Mouse (Mus musculus): ENCODE data around the gene Tulp1. TPM values are rescaled to one million over a fixed set of nuclear protein-coding genes. Genes with fewer than 3 reads are reported as not detected.

Gene Tulp1
- polyA plus RNA-seq, 1 experiment: 0.34 TPM

DNA sequence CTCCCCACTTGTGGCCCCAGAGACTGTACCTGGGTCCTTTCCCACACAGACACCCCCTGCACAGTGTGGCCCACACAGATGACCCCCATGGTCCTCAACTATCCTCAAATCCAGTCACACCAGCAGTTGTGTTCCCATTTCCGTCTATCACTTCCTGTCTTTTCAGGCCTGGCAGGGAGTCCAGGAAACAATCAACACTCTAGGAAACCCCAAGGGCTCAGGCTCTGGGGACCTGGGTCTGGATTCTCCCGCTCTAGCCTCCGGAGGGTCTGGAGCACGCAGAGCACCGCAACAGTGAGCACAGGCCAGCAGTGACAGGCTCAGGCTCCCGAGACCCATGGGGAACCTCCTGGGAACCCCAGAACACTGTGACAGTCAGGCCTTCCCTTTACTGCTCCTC is 16.8 kb downstream of the Tulp1 start:
- H3K4me1 ChIP-seq (ENCODE audit: control insufficient read depth, insufficient read depth, insufficient read length, low read length): peaks cover 22% of the 10 kb centered on the region
- TF ChIP-seq CTCF (IDR thresholded peaks at IDR 0.05; ENCODE audit: extremely low read depth, insufficient read length, insufficient replicate concordance, low read depth, low read length): no peak
- TF ChIP-seq POLR2A (IDR thresholded peaks at IDR 0.05; ENCODE audit: low read depth, low read length): no peak
- peak overlapping the region; percentile 19; the same call in 1 of the 2 replicates for H3K27ac ChIP-seq (ENCODE audit: insufficient read depth, low read depth, low read length)
- peaks cover 6% of the 10 kb centered on the region for H3K27me3 ChIP-seq (ENCODE audit: control insufficient read depth, insufficient read depth, low read length)
- 43% methylated on average over 6 of the region's 6 CpGs for WGBS
- H3K36me3 ChIP-seq (ENCODE audit: control insufficient read depth, insufficient read depth, low read length): no peaks in the 10 kb centered on the region
- peak overlapping the region; percentile 35 for H3K4me3 ChIP-seq (ENCODE audit: low read depth, low read length)

DNA sequence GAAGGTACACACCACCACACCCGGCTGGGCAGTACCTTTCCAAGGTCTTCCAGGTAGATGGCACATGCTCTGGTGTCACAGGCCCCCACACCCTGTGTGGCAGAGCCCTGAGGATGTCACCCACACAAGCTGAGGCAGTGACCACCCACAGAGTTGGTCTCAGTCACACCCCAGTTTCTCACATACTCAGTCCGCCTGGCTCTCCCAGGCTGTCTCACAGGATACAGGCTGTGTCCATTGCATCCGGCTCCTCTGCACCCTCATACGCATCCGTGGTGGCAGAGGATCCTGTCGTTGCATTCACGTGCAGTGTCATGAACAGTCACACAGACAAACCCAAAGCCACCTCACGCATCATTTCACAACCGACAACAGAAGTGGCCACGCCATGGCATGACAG is 17.7 kb downstream of the Tulp1 start:
- H3K27ac ChIP-seq (ENCODE audit: insufficient read depth, low read depth, low read length): no peak overlapping the region
- WGBS: 78% methylated on average over 10 of the region's 10 CpGs
- TF ChIP-seq CTCF (IDR thresholded peaks at IDR 0.05; ENCODE audit: extremely low read depth, insufficient read length, insufficient replicate concordance, low read depth, low read length) (no peak), POLR2A (IDR thresholded peaks at IDR 0.05; ENCODE audit: low read depth, low read length) (no peak)
- H3K4me3 ChIP-seq (ENCODE audit: low read depth, low read length): no peak overlapping the region
- no peaks in the 10 kb centered on the region for H3K36me3 ChIP-seq (ENCODE audit: control insufficient read depth, insufficient read depth, low read length)
- H3K27me3 ChIP-seq (ENCODE audit: control insufficient read depth, insufficient read depth, low read length): peaks cover 6% of the 10 kb centered on the region
- H3K4me1 ChIP-seq (ENCODE audit: control insufficient read depth, insufficient read depth, insufficient read length, low read length): peaks cover 27% of the 10 kb centered on the region

DNA sequence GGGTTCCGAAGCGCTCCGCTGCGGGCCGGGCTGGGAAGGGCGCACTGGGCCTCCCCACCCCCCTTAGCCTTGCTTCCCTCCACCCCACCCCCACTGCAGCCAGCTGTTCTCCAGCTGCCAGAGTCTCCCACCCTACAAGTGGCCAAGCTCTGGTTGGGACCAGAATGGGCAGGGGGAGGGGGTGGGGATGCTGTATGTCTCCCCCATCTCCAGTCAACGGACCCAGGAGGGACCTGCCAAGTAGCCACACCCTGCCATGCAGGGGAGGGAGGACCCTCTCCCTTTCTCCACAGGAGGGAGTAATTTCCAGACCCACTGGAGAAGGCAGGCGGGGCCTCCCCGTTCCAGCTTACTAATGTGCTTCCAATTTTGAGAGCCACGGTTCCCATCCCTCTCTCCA is 19.1 kb downstream of the Tulp1 start:
- H3K36me3 ChIP-seq (ENCODE audit: control insufficient read depth, insufficient read depth, low read length): no peaks in the 10 kb centered on the region
- TF ChIP-seq CTCF (IDR thresholded peaks at IDR 0.05; ENCODE audit: extremely low read depth, insufficient read length, insufficient replicate concordance, low read depth, low read length): no peak
- no peak for TF ChIP-seq POLR2A (IDR thresholded peaks at IDR 0.05; ENCODE audit: low read depth, low read length)
- peak overlapping the region; percentile 14; the same call in 1 of the 2 replicates for H3K4me3 ChIP-seq (ENCODE audit: low read depth, low read length)
- H3K27me3 ChIP-seq (ENCODE audit: control insufficient read depth, insufficient read depth, low read length): no peaks in the 10 kb centered on the region
- 70% methylated on average over 10 of the region's 10 CpGs for WGBS
- peaks cover 25% of the 10 kb centered on the region for H3K4me1 ChIP-seq (ENCODE audit: control insufficient read depth, insufficient read depth, insufficient read length, low read length)
- peak overlapping the region; percentile 78 for H3K27ac ChIP-seq (ENCODE audit: insufficient read depth, low read depth, low read length)

DNA sequence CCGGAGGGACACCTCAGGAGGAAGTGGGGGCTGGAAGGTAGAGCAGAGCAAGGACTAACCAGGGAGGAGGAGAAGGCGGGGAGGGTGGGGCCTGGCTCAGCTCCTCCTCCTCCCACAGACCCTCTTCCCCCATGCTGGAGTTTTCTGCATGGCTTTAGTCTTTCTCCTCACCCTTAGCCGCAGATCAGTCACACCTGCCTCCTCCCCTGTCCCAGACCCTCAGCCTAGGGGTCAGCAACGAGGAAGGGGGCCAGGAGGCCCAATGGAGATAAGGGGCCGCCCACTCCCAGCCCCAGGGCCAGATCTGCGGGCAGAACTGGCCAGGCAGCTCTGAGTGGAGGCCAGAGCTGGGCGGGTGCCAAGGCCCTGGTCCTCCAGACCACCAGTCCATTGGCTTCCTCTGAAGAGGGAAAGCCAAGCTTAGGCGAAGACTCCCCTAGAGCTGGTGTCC is 19.7 kb downstream of the Tulp1 start:
- WGBS: 47% methylated on average over 8 of the region's 8 CpGs
- Histone ChIP-seq H3K27ac (ENCODE audit: insufficient read depth, low read depth, low read length) (peak overlapping the region; percentile 78), H3K36me3 (ENCODE audit: control insufficient read depth, insufficient read depth, low read length) (no peaks in the 10 kb centered on the region), H3K27me3 (ENCODE audit: control insufficient read depth, insufficient read depth, low read length) (no peaks in the 10 kb centered on the region), H3K4me1 (ENCODE audit: control insufficient read depth, insufficient read depth, insufficient read length, low read length) (peaks cover 30% of the 10 kb centered on the region), H3K4me3 (ENCODE audit: low read depth, low read length) (peak overlapping the region; percentile 14)
- no peak for TF ChIP-seq CTCF (IDR thresholded peaks at IDR 0.05; ENCODE audit: extremely low read depth, insufficient read length, insufficient replicate concordance, low read depth, low read length)
- no peak for TF ChIP-seq POLR2A (IDR thresholded peaks at IDR 0.05; ENCODE audit: low read depth, low read length)

DNA sequence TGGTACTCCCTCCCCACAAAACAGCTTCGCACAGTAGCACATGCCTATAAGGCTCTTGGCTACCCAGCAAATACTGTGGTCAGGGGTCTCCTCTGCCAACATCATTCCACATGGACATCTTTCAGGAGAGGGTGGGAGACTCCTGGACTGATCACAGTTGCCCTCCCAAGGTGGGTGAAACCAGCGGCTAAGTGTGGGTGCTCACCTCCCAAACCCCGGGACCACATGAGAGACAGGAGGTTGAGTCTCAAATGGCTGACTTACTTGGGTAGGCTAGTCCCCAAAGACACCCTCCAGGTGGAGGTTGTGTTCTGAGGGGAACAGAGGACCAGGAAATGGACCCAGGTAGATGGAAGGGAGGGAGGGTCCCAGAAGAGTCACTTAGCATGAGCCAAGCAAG is 20.4 kb downstream of the Tulp1 start:
- TF ChIP-seq CTCF (IDR thresholded peaks at IDR 0.05; ENCODE audit: extremely low read depth, insufficient read length, insufficient replicate concordance, low read depth, low read length) (no peak), POLR2A (IDR thresholded peaks at IDR 0.05; ENCODE audit: low read depth, low read length) (no peak)
- H3K4me3 ChIP-seq (ENCODE audit: low read depth, low read length): no peak overlapping the region
- no peaks in the 10 kb centered on the region for H3K27me3 ChIP-seq (ENCODE audit: control insufficient read depth, insufficient read depth, low read length)
- peak overlapping the region; percentile 78 for H3K27ac ChIP-seq (ENCODE audit: insufficient read depth, low read depth, low read length)
- peaks cover 30% of the 10 kb centered on the region for H3K4me1 ChIP-seq (ENCODE audit: control insufficient read depth, insufficient read depth, insufficient read length, low read length)
- WGBS: 80% methylated on average over 3 of the region's 3 CpGs
- H3K36me3 ChIP-seq (ENCODE audit: control insufficient read depth, insufficient read depth, low read length): peaks cover under 1% of the 10 kb centered on the region; the same call in 1 of the 2 replicates

DNA sequence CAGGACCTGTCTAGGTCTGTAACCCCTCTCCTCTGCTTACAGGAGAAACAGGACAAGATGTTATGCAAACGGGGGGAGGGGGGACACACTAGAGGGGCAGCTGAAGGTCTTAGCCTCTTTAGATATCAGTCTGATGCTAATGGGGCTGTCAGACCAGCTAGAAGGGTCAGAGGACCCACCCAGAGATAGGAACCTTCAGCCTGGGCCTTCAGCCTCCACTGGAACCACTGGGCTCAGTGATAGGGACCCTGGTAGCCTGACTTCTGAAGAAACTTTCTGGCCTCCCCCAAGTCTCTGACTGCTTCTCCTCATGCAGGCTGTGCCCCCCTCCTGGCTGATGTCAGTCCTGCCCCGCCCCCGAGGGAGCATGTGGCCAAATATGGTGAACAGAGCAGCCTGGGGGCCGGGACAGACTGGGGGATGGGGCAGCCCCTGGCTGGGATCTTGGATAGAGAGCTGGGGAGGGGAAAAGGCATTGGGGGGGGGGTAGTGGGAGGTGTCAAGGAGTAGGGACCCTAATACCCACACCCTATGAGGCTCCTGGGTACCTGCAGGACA is 20.9 kb downstream of the Tulp1 start:
- no peaks in the 10 kb centered on the region for H3K27me3 ChIP-seq (ENCODE audit: control insufficient read depth, insufficient read depth, low read length)
- peaks cover 30% of the 10 kb centered on the region for H3K4me1 ChIP-seq (ENCODE audit: control insufficient read depth, insufficient read depth, insufficient read length, low read length)
- H3K36me3 ChIP-seq (ENCODE audit: control insufficient read depth, insufficient read depth, low read length): peaks cover 4% of the 10 kb centered on the region; the same call in 1 of the 2 replicates
- WGBS: 71% methylated on average over 4 of the region's 4 CpGs
- no peak for TF ChIP-seq CTCF (IDR thresholded peaks at IDR 0.05; ENCODE audit: extremely low read depth, insufficient read length, insufficient replicate concordance, low read depth, low read length)
- no peak for TF ChIP-seq POLR2A (IDR thresholded peaks at IDR 0.05; ENCODE audit: low read depth, low read length)
- H3K27ac ChIP-seq (ENCODE audit: insufficient read depth, low read depth, low read length): peak overlapping the region; percentile 78
- no peak overlapping the region for H3K4me3 ChIP-seq (ENCODE audit: low read depth, low read length)

DNA sequence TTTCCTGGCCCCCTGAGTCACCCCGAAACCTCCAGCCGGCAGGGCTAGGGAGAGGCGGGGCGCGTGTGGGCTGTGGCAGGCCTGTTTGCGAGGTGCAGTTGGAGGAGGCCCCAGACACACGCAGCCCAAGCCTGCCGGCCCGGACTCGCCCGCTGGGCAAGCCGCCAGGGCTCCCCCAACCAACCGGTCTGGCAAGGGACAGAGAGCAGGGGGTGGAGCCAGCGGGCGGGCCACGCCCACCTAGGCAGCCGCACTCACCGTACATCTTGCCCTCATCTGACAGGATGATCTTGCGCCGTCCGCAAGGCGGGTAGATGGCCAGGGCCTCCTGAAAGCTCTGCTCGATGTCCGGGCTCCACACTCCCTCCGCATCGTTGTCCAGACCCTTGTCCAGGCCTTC is 23.9 kb downstream of the Tulp1 start:
- peak; percentile 10; the same call in 1 of the 2 replicates for TF ChIP-seq POLR2A (IDR thresholded peaks at IDR 0.05; ENCODE audit: low read depth, low read length)
- no peak for TF ChIP-seq CTCF (IDR thresholded peaks at IDR 0.05; ENCODE audit: extremely low read depth, insufficient read length, insufficient replicate concordance, low read depth, low read length)
- H3K36me3 ChIP-seq (ENCODE audit: control insufficient read depth, insufficient read depth, low read length): peaks cover 7% of the 10 kb centered on the region
- WGBS: 7% methylated on average over 26 of the region's 26 CpGs
- no peaks in the 10 kb centered on the region for H3K27me3 ChIP-seq (ENCODE audit: control insufficient read depth, insufficient read depth, low read length)
- peaks cover 31% of the 10 kb centered on the region for H3K4me1 ChIP-seq (ENCODE audit: control insufficient read depth, insufficient read depth, insufficient read length, low read length)
- H3K27ac ChIP-seq (ENCODE audit: insufficient read depth, low read depth, low read length): peak overlapping the region; percentile 26; the same call in 1 of the 2 replicates
- peak overlapping the region; percentile 1; the same call in 1 of the 2 replicates for H3K4me3 ChIP-seq (ENCODE audit: low read depth, low read length)

Data from small intestine, adult 2 months (tissue).